Mouse (Mus musculus) T-helper 2 cell (primary cell): ENCODE data around the gene 0610040J01Rik.

Experiments used
- in situ Hi-C: fragments of 300-600 bp; cut with MboI, MseI; formaldehyde crosslinking; loops from one replicate; pipeline ENCODE4 v1.15.1; 2025; ENCODE audit warnings: high pct_unique_total_duplicates

The 0610040J01Rik gene

GRCm38 (mm10) chr5:63897820-63898110 lies 85.6 kb downstream of the 0610040J01Rik start:
- in situ Hi-C loops, result loop anchor here (5.0 kb wide), 1 partner anchor 170 kb away; no protein-coding TSS in a partner anchor

DNA sequence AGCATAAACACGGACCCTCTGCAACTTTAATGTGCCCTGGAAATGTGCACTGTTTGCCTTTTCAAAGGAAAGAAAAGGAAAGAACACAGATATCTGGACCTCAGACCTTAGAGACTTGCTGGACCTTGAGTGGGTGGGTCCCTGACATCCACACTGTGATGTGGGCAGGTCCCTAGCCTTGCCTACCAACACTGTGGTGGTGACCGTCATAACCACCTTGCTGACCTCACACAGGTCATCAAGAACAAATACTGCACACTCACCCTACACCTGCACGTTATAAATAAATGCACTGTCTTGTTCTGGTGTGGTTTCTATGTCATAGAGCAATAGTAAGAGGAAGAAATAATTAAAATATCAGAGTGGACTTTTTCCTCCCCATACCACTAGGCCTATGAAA lies 91.2 kb downstream of the 0610040J01Rik start:
- in situ Hi-C loops, result loop anchor here (10.0 kb wide), 1 partner anchor 361 kb away; no protein-coding TSS in a partner anchor

- in situ Hi-C loops, result loop anchor here (10.0 kb wide), 1 partner anchor 358 kb away; no protein-coding TSS in a partner anchor
Observed at GRCm38 (mm10) chr5:63906149-63907093, 94.3 kb downstream of the 0610040J01Rik start.

DNA sequence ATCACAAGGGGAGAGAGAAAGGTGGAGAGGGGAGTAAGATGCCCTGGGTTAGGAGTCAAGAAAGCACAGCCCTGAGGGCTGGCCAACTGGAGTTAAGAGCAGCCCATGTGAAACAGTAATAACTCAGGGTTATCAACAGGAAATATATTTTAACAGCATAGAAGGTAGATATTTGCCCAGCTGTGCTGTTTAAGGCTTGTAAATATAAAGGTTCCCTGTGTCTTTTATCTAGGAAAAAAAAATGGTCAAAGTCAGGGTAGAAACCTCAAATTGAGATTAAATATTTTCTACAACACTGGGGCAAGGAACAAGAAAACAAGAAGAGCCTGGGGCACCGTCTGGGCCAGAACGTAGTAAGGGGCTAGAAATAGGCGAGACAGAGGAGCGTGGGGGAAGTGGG lies 95.3 kb downstream of the 0610040J01Rik start:
- in situ Hi-C loops, result loop anchor here (10.0 kb wide), 1 partner anchor 357 kb away; no protein-coding TSS in a partner anchor

DNA sequence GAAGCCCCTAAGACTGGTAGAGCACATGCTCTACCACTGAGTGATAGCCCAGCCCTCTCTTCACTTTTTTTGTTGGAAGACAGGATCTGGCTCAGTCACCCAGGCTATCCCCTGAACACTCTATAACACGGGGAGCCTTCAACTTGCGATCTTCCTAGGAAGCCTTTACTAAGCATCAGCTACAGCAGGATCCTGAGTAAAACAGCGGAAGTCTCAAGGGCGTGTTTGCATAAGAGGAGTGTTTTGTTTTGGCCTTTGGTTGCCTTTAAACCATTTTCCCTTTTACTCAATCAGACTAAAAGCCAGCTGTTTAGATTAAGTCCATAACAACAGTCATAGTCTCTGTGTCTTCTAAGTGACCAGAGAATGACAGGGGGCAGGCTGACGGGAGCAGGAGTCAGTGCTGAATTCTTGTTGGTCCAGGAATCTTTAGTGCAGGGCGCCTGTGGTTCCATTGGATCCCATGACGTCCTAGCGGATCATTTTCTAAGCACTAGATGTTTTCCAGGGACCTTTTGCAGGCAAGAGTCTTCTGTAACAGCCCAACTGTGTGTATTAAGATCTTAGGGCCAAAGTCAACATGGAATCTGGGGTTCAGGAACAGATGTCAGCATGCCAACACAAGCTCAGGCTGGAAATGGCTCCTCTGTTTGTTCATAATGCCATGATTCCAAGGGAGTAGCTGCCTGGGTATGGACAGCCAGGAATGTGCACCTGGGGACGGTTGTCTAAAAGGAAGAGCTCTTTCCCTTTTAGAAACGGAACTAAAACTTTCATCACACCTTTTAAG lies 98.2 kb downstream of the 0610040J01Rik start:
- in situ Hi-C loops, result no loop called here

DNA sequence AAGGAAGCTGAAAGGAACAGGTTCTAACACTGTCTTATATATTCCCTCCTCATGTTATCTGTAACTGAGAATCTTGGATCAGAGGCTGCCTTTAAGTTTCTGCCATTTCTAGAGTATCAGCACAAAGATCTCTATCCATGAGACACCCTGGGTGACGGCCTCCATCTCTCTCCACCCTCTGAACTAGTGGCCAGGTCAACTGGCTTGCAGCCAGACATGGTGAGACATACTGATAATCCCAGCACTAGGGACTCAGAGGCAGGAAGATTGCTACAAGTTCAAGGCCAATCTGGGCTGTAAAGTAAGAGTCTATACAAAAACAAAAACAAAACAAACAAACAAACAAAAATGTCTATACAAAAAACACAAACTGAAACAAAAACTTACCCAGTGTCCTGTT lies 102.7 kb downstream of the 0610040J01Rik start:
- in situ Hi-C loops, result no loop called here

GRCm38 (mm10) chr5:63916457-63917139 lies 104.4 kb downstream of the 0610040J01Rik start:
- in situ Hi-C loops, result no loop called here

- in situ Hi-C loops, result no loop called here
Observed at GRCm38 (mm10) chr5:63918201-63918600, 106.0 kb downstream of the 0610040J01Rik start.

- in situ Hi-C loops, result no loop called here
Observed at GRCm38 (mm10) chr5:63923305-63924025, 111.3 kb downstream of the 0610040J01Rik start.

DNA sequence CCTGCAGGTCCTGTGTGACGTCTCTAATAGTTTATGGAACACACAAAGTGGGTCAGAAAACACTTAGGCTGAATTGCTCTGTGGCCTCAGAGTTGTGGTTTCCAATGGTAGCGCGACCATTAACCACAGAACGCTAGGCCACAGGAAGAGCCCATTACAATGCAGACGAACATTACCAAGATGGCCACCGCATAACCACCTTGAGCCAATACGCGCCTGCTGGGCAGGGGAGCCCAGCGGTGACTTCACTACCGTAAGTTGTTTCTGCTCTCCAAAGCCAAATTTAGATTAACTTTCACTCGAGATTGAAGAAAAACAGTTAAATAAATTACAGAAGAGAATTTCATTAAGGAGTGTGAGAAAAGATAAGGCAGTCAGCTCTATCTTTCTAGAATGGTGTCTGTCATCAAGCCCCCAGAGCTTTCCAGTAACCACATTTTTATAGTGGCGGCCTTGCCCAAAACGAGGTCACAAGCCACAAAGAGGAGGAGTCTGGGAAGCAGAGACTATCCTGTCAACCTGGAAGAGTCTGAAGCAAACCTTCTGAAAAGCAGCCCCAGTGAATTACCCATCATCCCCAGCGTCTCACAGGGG lies 113.0 kb downstream of the 0610040J01Rik start:
- in situ Hi-C loops, result no loop called here

GRCm38 (mm10) chr5:63930824-63931358 lies 118.7 kb downstream of the 0610040J01Rik start:
- in situ Hi-C loops, result no loop called here

DNA sequence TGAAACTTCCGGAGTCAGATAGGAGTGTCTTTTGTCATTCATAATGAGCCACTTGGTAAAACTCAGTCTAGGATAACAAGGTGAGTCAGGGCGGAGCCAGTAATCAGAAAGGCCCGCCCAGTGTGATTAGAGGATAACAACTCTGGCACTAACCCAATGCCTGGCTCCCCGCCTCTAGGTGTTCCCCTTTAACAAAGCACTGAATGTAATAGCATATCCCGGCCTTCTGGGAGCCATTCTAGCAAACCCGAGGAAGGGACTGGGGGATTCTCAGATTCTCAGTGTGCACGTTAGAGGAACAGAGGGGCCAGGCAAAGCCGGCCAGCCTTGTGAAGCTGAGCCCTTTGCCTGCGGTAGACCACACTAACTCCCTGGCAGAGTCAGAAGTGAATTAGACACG lies 120.7 kb downstream of the 0610040J01Rik start:
- in situ Hi-C loops, result no loop called here

- in situ Hi-C loops, result no loop called here
Observed at GRCm38 (mm10) chr5:63935581-63935980, 123.4 kb downstream of the 0610040J01Rik start.

- in situ Hi-C loops, result no loop called here
Observed at GRCm38 (mm10) chr5:63936740-63937139, 124.6 kb downstream of the 0610040J01Rik start.

GRCm38 (mm10) chr5:63938575-63938974 lies 126.4 kb downstream of the 0610040J01Rik start:
- in situ Hi-C loops, result no loop called here

DNA sequence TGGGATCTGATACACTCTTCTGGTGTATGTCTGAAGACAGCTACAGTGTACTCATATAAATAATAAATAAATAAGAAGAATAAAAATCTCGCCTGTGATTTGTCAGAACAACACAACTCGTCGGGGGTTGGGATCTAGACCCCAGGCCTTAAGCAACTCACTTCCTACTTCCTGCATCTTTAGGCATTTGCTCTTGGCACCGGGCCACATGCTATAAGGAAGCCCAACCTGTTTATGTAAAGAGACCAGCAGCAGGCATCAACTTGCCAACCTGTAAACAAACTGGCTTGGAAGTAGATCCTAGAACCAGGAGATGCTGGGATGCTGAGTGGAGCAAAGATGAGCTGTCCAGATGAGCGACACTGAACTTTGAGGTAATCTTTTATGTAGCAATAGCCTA lies 129.7 kb downstream of the 0610040J01Rik start:
- in situ Hi-C loops, result no loop called here

DNA sequence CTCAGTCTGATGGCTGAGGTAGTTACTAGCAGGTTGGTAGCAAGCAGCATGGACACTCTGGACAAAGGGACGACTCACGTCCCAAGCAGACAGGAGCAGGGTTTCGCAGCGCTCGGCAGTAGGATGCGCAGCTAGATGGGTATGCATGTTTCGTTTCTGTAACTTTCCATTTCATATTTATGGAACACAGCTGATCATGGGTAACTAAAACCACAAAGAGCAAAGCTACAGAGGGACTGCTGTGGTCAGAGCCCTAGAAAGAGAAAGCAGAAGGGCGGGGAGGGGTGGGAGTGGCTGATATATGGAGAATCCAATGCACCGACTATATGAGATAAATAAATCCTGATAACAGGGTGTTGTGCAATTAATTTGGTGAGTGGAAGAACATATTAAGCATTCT lies 131.1 kb downstream of the 0610040J01Rik start:
- in situ Hi-C loops, result no loop called here

GRCm38 (mm10) chr5:63947526-63947925 lies 135.4 kb downstream of the 0610040J01Rik start:
- in situ Hi-C loops, result no loop called here

- in situ Hi-C loops, result no loop called here
Observed at GRCm38 (mm10) chr5:63949195-63949594, 137.0 kb downstream of the 0610040J01Rik start.
